Mouse (Mus musculus) MEL (cell line): ENCODE results near the gene Cerk. TPM values are rescaled to one million over a fixed set of nuclear protein-coding genes. Genes with fewer than 3 reads are reported as not detected.

Experiments used
- DNase-seq: peaks from one replicate; pipeline ENCODE4 v3.0.0; 2011; ENCODE audit warnings: low read depth, low spot score
- H3K27ac ChIP-seq: 2 replicates; pipeline ENCODE4 v1.5.1; 2012; ENCODE audit warnings: low read depth, mild to moderate bottlenecking, control low read depth, low read length, moderate library complexity; ENCODE audit not compliant: control insufficient read depth
- H3K27me3 ChIP-seq, 2 experiments: fragments of 150-350 bp in 1 of 2; sonication (generic) in 1 of 2; 2 replicates each; pipeline ENCODE4 v1.6.1; 2012; ENCODE audit warnings: low read length in 2 of 2, mild to moderate bottlenecking in 2 of 2, improper control_type of control experiment in 1 of 2, moderate library complexity in 1 of 2; ENCODE audit not compliant: insufficient read depth in 2 of 2, control insufficient read depth in 1 of 2
- H3K36me3 ChIP-seq, 2 experiments: 2 replicates each; pipeline ENCODE4 v1.6.1; 2012 to 2014; ENCODE audit warnings: low read length in 2 of 2, improper control_type of control experiment in 1 of 2, inconsistent platforms in 1 of 2, mild to moderate bottlenecking in 1 of 2; ENCODE audit not compliant: insufficient read depth in 2 of 2, control insufficient read depth in 1 of 2
- H3K4me1 ChIP-seq, 2 experiments: fragments of 150-350 bp in 1 of 2; sonication (generic) in 1 of 2; 2 replicates each; pipeline ENCODE4 v1.6.1; 2012; ENCODE audit warnings: low read length in 2 of 2, improper control_type of control experiment in 1 of 2, mild to moderate bottlenecking in 1 of 2; ENCODE audit not compliant: insufficient read depth in 2 of 2, control insufficient read depth in 1 of 2
- H3K4me3 ChIP-seq, 2 experiments: fragments of 150-350 bp in 1 of 2; sonication (generic) in 1 of 2; 2 replicates each; pipeline ENCODE4 v1.5.1; 2012; ENCODE audit warnings: low read depth in 2 of 2, low read length in 2 of 2, mild to moderate bottlenecking in 2 of 2, moderate library complexity in 2 of 2, control low read depth in 1 of 2, improper control_type of control experiment in 1 of 2; ENCODE audit not compliant: control insufficient read depth in 1 of 2, insufficient read depth in 1 of 2
- H3K79me2 ChIP-seq: 2 replicates; pipeline ENCODE4 v1.6.1; 2012; ENCODE audit warnings: mild to moderate bottlenecking, low read length, moderate library complexity; ENCODE audit not compliant: control insufficient read depth, poor library complexity, insufficient read depth
- H3K9ac ChIP-seq: 2 replicates; pipeline ENCODE4 v1.6.1; 2012; ENCODE audit warnings: low read depth, mild to moderate bottlenecking, control low read depth, low read length, moderate library complexity; ENCODE audit not compliant: control insufficient read depth, poor library complexity, severe bottlenecking
- H3K9me3 ChIP-seq: fragments of 150-350 bp; sonication (generic); replicated peaks from 2 replicates; pipeline ENCODE4 v1.6.1; 2012; ENCODE audit warnings: mild to moderate bottlenecking, low read length, improper control_type of control experiment, moderate library complexity; ENCODE audit not compliant: insufficient read depth
- BHLHE40 ChIP-seq: IDR thresholded peaks from 2 replicates; pipeline ENCODE4 v1.6.1; 2012; ENCODE audit warnings: low read depth, mild to moderate bottlenecking, inconsistent platforms, low read length, improper control_type of control experiment, borderline replicate concordance
- CHD1 ChIP-seq: IDR thresholded peaks from 2 replicates; pipeline ENCODE4 v1.6.1; 2012; ENCODE audit warnings: low read depth, mild to moderate bottlenecking, inconsistent platforms, low read length, improper control_type of control experiment
- CTCF ChIP-seq, 3 experiments: IDR thresholded peaks in 2 of 3; conservative IDR thresholded peaks in 1 of 3; 2 replicates each; pipeline ENCODE4 v1.5.1; 2011 to 2012; ENCODE audit warnings: low read length in 3 of 3, low read depth in 2 of 3, mild to moderate bottlenecking in 2 of 3, improper control_type of control experiment in 1 of 3, inconsistent platforms in 1 of 3, mixed read lengths in 1 of 3, moderate library complexity in 1 of 3; ENCODE audit not compliant: control insufficient read depth in 1 of 3, insufficient read depth in 1 of 3, poor library complexity in 1 of 3, severe bottlenecking in 1 of 3
- ELF1 ChIP-seq: IDR thresholded peaks from 2 replicates; pipeline ENCODE4 v1.6.1; 2014; ENCODE audit warnings: low read depth, mild to moderate bottlenecking, inconsistent platforms, low read length, improper control_type of control experiment, moderate library complexity
- EP300 ChIP-seq, 2 experiments: IDR thresholded peaks; 2 replicates each; pipeline ENCODE4 v1.6.1; 2011; ENCODE audit warnings: improper control_type of control experiment in 2 of 2, low read length in 2 of 2, low read depth in 1 of 2, mild to moderate bottlenecking in 1 of 2
- ETS1 ChIP-seq: IDR thresholded peaks from 2 replicates; pipeline ENCODE4 v1.6.1; 2012; ENCODE audit warnings: low read depth, mild to moderate bottlenecking, inconsistent platforms, low read length, improper control_type of control experiment, moderate library complexity
- GABPA ChIP-seq: IDR thresholded peaks from 2 replicates; pipeline ENCODE4 v1.6.1; 2012; ENCODE audit warnings: low read depth, mild to moderate bottlenecking, inconsistent platforms, low read length, improper control_type of control experiment, moderate library complexity
- GATA1 ChIP-seq: IDR thresholded peaks from 2 replicates; pipeline ENCODE4 v1.6.1; 2011; ENCODE audit warnings: low read depth, low read length, improper control_type of control experiment
- HCFC1 ChIP-seq: IDR thresholded peaks from 2 replicates; pipeline ENCODE4 v1.6.1; 2012; ENCODE audit warnings: low read depth, mild to moderate bottlenecking, inconsistent platforms, low read length, improper control_type of control experiment, moderate library complexity
- JUND ChIP-seq: IDR thresholded peaks from 2 replicates; pipeline ENCODE4 v1.6.1; 2011; ENCODE audit warnings: low read depth, mild to moderate bottlenecking, improper control_type of control experiment, low read length
- KAT2A ChIP-seq: conservative IDR thresholded peaks from 2 replicates; pipeline ENCODE4 v1.6.1; 2012; ENCODE audit warnings: low read depth, low read length, improper control_type of control experiment, inconsistent platforms
- MAX ChIP-seq: IDR thresholded peaks from 2 replicates; pipeline ENCODE4 v1.6.1; 2011; ENCODE audit warnings: low read length, improper control_type of control experiment
- MAZ ChIP-seq: IDR thresholded peaks from 2 replicates; pipeline ENCODE4 v1.6.1; 2012; ENCODE audit warnings: low read depth, mild to moderate bottlenecking, inconsistent platforms, low read length, improper control_type of control experiment
- MYB ChIP-seq: IDR thresholded peaks from 2 replicates; pipeline ENCODE4 v1.6.1; 2011; ENCODE audit warnings: mild to moderate bottlenecking, low read depth, low read length, improper control_type of control experiment
- MYC ChIP-seq: IDR thresholded peaks from 2 replicates; pipeline ENCODE4 v1.6.1; 2011; ENCODE audit warnings: low read depth, mild to moderate bottlenecking, low read length, improper control_type of control experiment, moderate library complexity
- POLR2AphosphoS5 ChIP-seq: IDR thresholded peaks from 2 replicates; pipeline ENCODE4 v1.6.1; 2012; ENCODE audit warnings: low read depth, borderline replicate concordance, mild to moderate bottlenecking, inconsistent platforms, low read length, moderate library complexity, mixed read lengths
- RAD21 ChIP-seq: IDR thresholded peaks from 2 replicates; pipeline ENCODE4 v1.6.1; 2011; ENCODE audit warnings: mild to moderate bottlenecking, low read depth, low read length, improper control_type of control experiment
- RCOR1 ChIP-seq: IDR thresholded peaks from 2 replicates; pipeline ENCODE4 v1.6.1; 2012; ENCODE audit warnings: low read depth, mild to moderate bottlenecking, inconsistent platforms, low read length, improper control_type of control experiment
- SMC3 ChIP-seq: IDR thresholded peaks from 2 replicates; pipeline ENCODE4 v1.6.1; 2011; ENCODE audit warnings: low read depth, low read length, improper control_type of control experiment
- TCF12 ChIP-seq: IDR thresholded peaks from 2 replicates; pipeline ENCODE4 v1.6.1; 2014; ENCODE audit warnings: low read depth, mild to moderate bottlenecking, inconsistent platforms, low read length, improper control_type of control experiment, moderate library complexity
- ZC3H11A ChIP-seq: IDR thresholded peaks from 2 replicates; pipeline ENCODE4 v1.6.1; 2012; ENCODE audit warnings: low read depth, mild to moderate bottlenecking, inconsistent platforms, low read length, improper control_type of control experiment
- ZKSCAN1 ChIP-seq: IDR thresholded peaks from 2 replicates; pipeline ENCODE4 v1.6.1; 2012; ENCODE audit warnings: low read depth, mild to moderate bottlenecking, inconsistent platforms, low read length, improper control_type of control experiment, moderate library complexity
- ZMIZ1 ChIP-seq: IDR thresholded peaks from 2 replicates; pipeline ENCODE4 v1.6.1; 2012; ENCODE audit warnings: low read depth, mild to moderate bottlenecking, inconsistent platforms, low read length, improper control_type of control experiment, moderate library complexity
- polyA plus RNA-seq, 2 experiments: library from polyadenylated mRNA; stranded (reverse) in 1 of 2; unstranded in 1 of 2; fragments of >175 nt in 1 of 2; fragments of >200 nt in 1 of 2; gene quantifications; 2 replicates each; pipeline versions ENCODE4 v1.2.1 to v1.2.4; 2012; ENCODE audit warnings: low replicate concordance in 2 of 2, low read depth in 1 of 2; ENCODE audit not compliant: insufficient read length in 2 of 2, insufficient read depth in 1 of 2, missing spikeins in 1 of 2
- total RNA-seq: library from RNA; depleted of rRNA; stranded (reverse); fragments of 300-350 nt; gene quantifications from 2 replicates; pipeline ENCODE4 v1.2.3, GENCODE M21; 2012

Gene Cerk
- total and polyA plus RNA-seq, 3 experiments: 4.1 to 9.5 TPM; not detected in 1

- no peak overlapping the region for H3K9ac ChIP-seq
- H3K79me2 ChIP-seq: no peaks in the 10 kb centered on the region
- no peaks in the 10 kb centered on the region for H3K9me3 ChIP-seq
- TF ChIP-seq BHLHE40: no peak
- no peak for TF ChIP-seq JUND
- TF ChIP-seq MAZ: no peak
- 0 out of 2 replicates have a peak, but pooled peaks have one; percentile 11 for TF ChIP-seq TCF12
- no peak for TF ChIP-seq ZMIZ1
- TF ChIP-seq GABPA: no peak
- TF ChIP-seq RCOR1: peak; percentile 47; the same call in 1 of the 2 replicates
- TF ChIP-seq CTCF (IDR thresholded peaks at IDR 0.05 in 2 of 3, conservative IDR thresholded peaks at IDR 0.05 in 1 of 3; ENCODE audit: control insufficient read depth in 1 of 3, insufficient read depth in 1 of 3, low read depth in 2 of 3, low read length in 3 of 3, poor library complexity in 1 of 3, severe bottlenecking in 1 of 3): no peak
- no peak for TF ChIP-seq POLR2AphosphoS5
- TF ChIP-seq EP300 (IDR thresholded peaks at IDR 0.05; ENCODE audit: low read depth in 1 of 2, low read length in 2 of 2): peak in 1 of 2 experiments; percentile 38; a peak in 2 of 4 replicates
- no peak for TF ChIP-seq RAD21
- no peak for TF ChIP-seq ZC3H11A
- peak; percentile 59 for TF ChIP-seq GATA1
- TF ChIP-seq MYB: no peak
- no peak for TF ChIP-seq HCFC1
- peak; percentile 26; the same call in 1 of the 2 replicates for TF ChIP-seq ELF1
- TF ChIP-seq MAX: no peak
- TF ChIP-seq CHD1: no peak
- TF ChIP-seq ETS1: peak; percentile 40; the same call in 1 of the 2 replicates
- no peak for TF ChIP-seq KAT2A
- no peak for TF ChIP-seq ZKSCAN1
- DNase-seq: peak; percentile 37
- no peak overlapping the region for H3K27ac ChIP-seq
- H3K4me1 ChIP-seq: peaks cover 3 to 14% of the 10 kb centered on the region in 2 experiments
- no peak overlapping the region for H3K4me3 ChIP-seq
- no peaks in the 10 kb centered on the region for H3K27me3 ChIP-seq
- H3K36me3 ChIP-seq: peaks cover 0 to 13% of the 10 kb centered on the region in 2 experiments; a peak in 2 of 4 replicates
Measured at GRCm38 (mm10) chr15:86160906-86161305, 25.0 kb downstream of the Cerk start.

DNA sequence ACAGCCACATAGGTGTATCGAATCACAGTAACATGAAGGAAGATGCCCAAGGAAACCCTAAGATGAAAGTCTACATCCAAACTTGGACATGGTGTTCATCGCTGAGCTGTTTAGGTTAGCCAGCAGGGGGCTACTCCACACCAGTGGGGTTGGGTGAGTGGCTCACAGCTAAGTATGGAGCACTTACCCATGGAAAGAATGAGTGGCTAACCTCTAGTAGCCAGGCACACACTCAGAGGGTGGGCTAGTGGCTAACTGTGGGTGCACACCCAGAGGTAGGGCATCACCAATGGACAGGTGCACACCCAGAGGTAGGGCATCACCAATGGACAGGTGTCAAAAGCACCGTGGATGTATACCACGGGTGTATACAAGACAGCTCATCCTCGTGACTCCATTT, 26.2 kb downstream of the Cerk start:
- no peak for DNase-seq
- Histone ChIP-seq H3K27me3 (no peaks in the 10 kb centered on the region), H3K9ac (no peak overlapping the region), H3K36me3 (peaks cover 0 to 13% of the 10 kb centered on the region in 2 experiments; a peak in 2 of 4 replicates), H3K79me2 (no peaks in the 10 kb centered on the region), H3K4me3 (no peak overlapping the region), H3K4me1 (peaks cover 3 to 14% of the 10 kb centered on the region in 2 experiments), H3K27ac (no peak overlapping the region), H3K9me3 (no peaks in the 10 kb centered on the region)
- TF ChIP-seq CTCF (IDR thresholded peaks at IDR 0.05 in 2 of 3, conservative IDR thresholded peaks at IDR 0.05 in 1 of 3; ENCODE audit: control insufficient read depth in 1 of 3, insufficient read depth in 1 of 3, low read depth in 2 of 3, low read length in 3 of 3, poor library complexity in 1 of 3, severe bottlenecking in 1 of 3) (peak in 2 of 3 experiments; percentile 1 to 5; a peak in 1 of 6 replicates), SMC3 (0 out of 2 replicates have a peak, but pooled peaks have one; percentile 3), MYC (no peak)
